30 mouse cellular contexts compared by ENCODE assay signal in the genomic region with DNA sequence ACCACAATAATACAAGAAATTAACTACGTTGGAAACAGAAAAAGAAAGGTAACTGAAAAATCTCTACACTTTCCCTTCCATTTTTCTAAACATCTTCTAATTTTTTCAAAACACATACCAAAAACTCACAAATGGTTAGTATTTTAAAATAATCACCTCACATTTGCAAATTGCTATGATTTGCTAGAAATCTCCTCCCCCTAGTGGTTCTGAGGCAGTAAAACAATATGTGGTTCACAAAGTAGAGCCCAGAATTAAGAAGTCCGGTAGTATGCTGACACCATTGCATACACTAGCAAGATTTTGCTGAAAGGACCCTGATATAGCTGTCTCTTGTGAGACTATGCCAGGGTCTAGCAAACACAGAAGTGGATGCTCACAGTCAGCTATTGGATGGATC. TPM values are rescaled to one million over a fixed set of nuclear protein-coding genes. Genes with fewer than 3 reads are reported as not detected.
A peak's percentile ranks its signal among the peaks of the same experiment; 100 is the strongest.
DNase-seq lines count a peak whose midpoint lies in the region; ATAC-seq and TF ChIP-seq lines count a peak whose summit lies in the region.
"Not testable (repeated sequence)": the region's sequence is repeated elsewhere in the genome, so short reads cannot be mapped to it uniquely, and the experiment has no call there.
"Had no signal": no experiment of that assay in that cellular context is flagged by ENCODE, and none has a peak within 500 bp of the region (broad histone marks: within the 10 kb centered on the region; RNA-seq: fewer than 3 reads in every experiment).

No protein-coding gene starts in this region.

- not testable (repeated sequence) for H3K9ac ChIP-seq in MEL (ENCODE audit: control insufficient read depth, low read depth, low read length, poor library complexity, severe bottlenecking); heart, adult 2 months (ENCODE audit: low read depth, low read length); kidney, postnatal 0 days (ENCODE audit: low read depth, low read length); liver, postnatal 0 days (replicated peaks); midbrain, postnatal 0 days (replicated peaks; ENCODE audit: low read length, poor library complexity, severe bottlenecking)

- TF ChIP-seq RAD21 in MEL (IDR thresholded peaks at IDR 0.05; ENCODE audit: low read depth, low read length), result peak; percentile 36

- not testable (repeated sequence) for H3K79me2 ChIP-seq in MEL (ENCODE audit: control insufficient read depth, insufficient read depth, low read length, poor library complexity); heart, adult 2 months (replicated peaks; ENCODE audit: control insufficient read depth, insufficient read depth, low read length)

- not testable (repeated sequence) for TF ChIP-seq POLR2A in MEL (IDR thresholded peaks at IDR 0.05; ENCODE audit: control insufficient read depth in 1 of 2, insufficient read depth in 1 of 2, low read depth in 1 of 2, low read length in 2 of 2, poor library complexity in 1 of 2); heart, adult 2 months (IDR thresholded peaks at IDR 0.05; ENCODE audit: insufficient read depth, low read depth, low read length)

- TF ChIP-seq CTCF in MEL (IDR thresholded peaks at IDR 0.05 in 2 of 3, conservative IDR thresholded peaks at IDR 0.05 in 1 of 3; ENCODE audit: control insufficient read depth in 1 of 3, insufficient read depth in 1 of 3, low read depth in 2 of 3, low read length in 3 of 3, poor library complexity in 1 of 3, severe bottlenecking in 1 of 3), result peak in 1 of 3 experiments; percentile 32; a peak in 2 of 6 replicates
- TF ChIP-seq CTCF in heart, adult 2 months (IDR thresholded peaks at IDR 0.05), result peak; percentile 26; the same call in 1 of the 2 replicates
- peak; percentile 42; the same call in 1 of the 2 replicates for TF ChIP-seq CTCF in kidney, postnatal 0 days (IDR thresholded peaks at IDR 0.05; ENCODE audit: low read depth)
- TF ChIP-seq CTCF in liver, postnatal 0 days (IDR thresholded peaks at IDR 0.05; ENCODE audit: low read depth), result 0 out of 2 replicates have a peak, but pooled peaks have one; percentile 3
- TF ChIP-seq CTCF in midbrain, postnatal 0 days (IDR thresholded peaks at IDR 0.05), result peak; percentile 58

- 83% methylated on average over 2 of the region's 2 CpGs for WGBS in heart, adult 2 months
- WGBS in kidney, postnatal 0 days, result 89% methylated on average over 2 of the region's 2 CpGs
- 82% methylated on average over 2 of the region's 2 CpGs for WGBS in liver, postnatal 0 days (ENCODE audit: insufficient replicate concordance)
- WGBS in midbrain, postnatal 0 days, result 82% methylated on average over 2 of the region's 2 CpGs

- H3K27me3 ChIP-seq in MEL (ENCODE audit: control insufficient read depth in 1 of 2, insufficient read depth in 2 of 2, low read length in 2 of 2); heart, adult 2 months (ENCODE audit: control insufficient read depth, insufficient read depth, low read length); kidney, postnatal 0 days (ENCODE audit: insufficient read depth, low read length); liver, postnatal 0 days (ENCODE audit: insufficient read depth, low read length); midbrain, postnatal 0 days (ENCODE audit: insufficient read depth, low read length): not testable (repeated sequence)

- not testable (repeated sequence) for H3K9me3 ChIP-seq in MEL (replicated peaks; ENCODE audit: insufficient read depth, low read length); kidney, postnatal 0 days (replicated peaks; ENCODE audit: low read length); liver, postnatal 0 days (ENCODE audit: low read length); midbrain, postnatal 0 days (ENCODE audit: low read length)

- H3K4me3 ChIP-seq in MEL (ENCODE audit: control insufficient read depth in 1 of 2, insufficient read depth in 1 of 2, low read depth in 2 of 2, low read length in 2 of 2); heart, adult 2 months; kidney, postnatal 0 days (replicated peaks; ENCODE audit: low read depth, low read length); liver, postnatal 0 days (ENCODE audit: low read depth, low read length); midbrain, postnatal 0 days (ENCODE audit: low read depth, low read length): not testable (repeated sequence)

- not testable (repeated sequence) for H3K4me2 ChIP-seq in kidney, postnatal 0 days (ENCODE audit: low read length); liver, postnatal 0 days (ENCODE audit: low read depth, low read length); midbrain, postnatal 0 days (ENCODE audit: low read depth, low read length, poor library complexity, severe bottlenecking)

- not testable (repeated sequence) for H3K36me3 ChIP-seq in MEL (ENCODE audit: control insufficient read depth in 1 of 2, insufficient read depth in 2 of 2, low read length in 2 of 2); heart, adult 2 months (ENCODE audit: control insufficient read depth, insufficient read depth, low read length); kidney, postnatal 0 days (ENCODE audit: insufficient read depth, low read length); liver, postnatal 0 days (replicated peaks; ENCODE audit: insufficient read depth, low read length); midbrain, postnatal 0 days (ENCODE audit: insufficient read depth, low read length)

- ATAC-seq in kidney, postnatal 0 days (replicated peaks; ENCODE audit: low FRiP score, low read depth); liver, postnatal 0 days; midbrain, postnatal 0 days (ENCODE audit: low FRiP score): not testable (repeated sequence)

- not testable (repeated sequence) for H3K27ac ChIP-seq in MEL (ENCODE audit: control insufficient read depth, low read depth, low read length); heart, adult 2 months; kidney, postnatal 0 days; liver, postnatal 0 days (ENCODE audit: low read depth); midbrain, postnatal 0 days (ENCODE audit: low read depth, low read length)

- not testable (repeated sequence) for TF ChIP-seq EP300 in MEL (IDR thresholded peaks at IDR 0.05; ENCODE audit: low read depth in 1 of 2, low read length in 2 of 2); heart, adult 2 months (IDR thresholded peaks at IDR 0.05; ENCODE audit: insufficient read depth, low read depth, low read length); liver, postnatal 0 days (IDR thresholded peaks at IDR 0.05; ENCODE audit: low read depth)

- DNase-seq in A20 (ENCODE audit: low read depth, low spot score) (peak; percentile 16), MEL (ENCODE audit: low read depth, low spot score) (peak; percentile 13)
- not testable (repeated sequence) for DNase-seq in heart, adult 2 months; kidney, postnatal 0 days (ENCODE audit: low spot score); liver, postnatal 0 days; midbrain, postnatal 0 days (ENCODE audit: low spot score)

- intact Hi-C loops in heart, adult 2 months (cut with DNase I), result not testable (repeated sequence)

- H3K4me1 ChIP-seq in MEL (ENCODE audit: control insufficient read depth in 1 of 2, insufficient read depth in 2 of 2, low read length in 2 of 2); heart, adult 2 months (ENCODE audit: control insufficient read depth, insufficient read depth, low read length); kidney, postnatal 0 days (replicated peaks; ENCODE audit: insufficient read depth, low read length); liver, postnatal 0 days (ENCODE audit: insufficient read depth); midbrain, postnatal 0 days (ENCODE audit: insufficient read depth, low read length): not testable (repeated sequence)

TF ChIP-seq in MEL, 35 proteins besides CTCF, POLR2A, EP300 and RAD21:
- peak; percentile 22; the same call in 1 of the 2 replicates for TF ChIP-seq SMC3 (IDR thresholded peaks at IDR 0.05; ENCODE audit: low read depth, low read length)

RNA-seq across cellular contexts. Expression of gene Amtn, which starts 16.1 kb away (rescaled TPM):
- not detected in 2 replicates for total RNA-seq in MEL (2012; rRNA removed)
- polyA plus RNA-seq in MEL (2012; ENCODE audit: insufficient read depth in 1 of 2, insufficient read length in 2 of 2, low read depth in 1 of 2, low replicate concordance in 2 of 2, missing spikeins in 1 of 2), result not detected
- not detected for total RNA-seq in heart, adult 2 months (2021)
- 0.31 and 0.44 TPM in 2 replicates for polyA plus RNA-seq in heart, adult 2 months (2012; rRNA removed)
- polyA plus RNA-seq in kidney, postnatal 0 days (2015; fragmentation: Nextera tagmentation; extraction: Ambion mirVana), result not detected in 2 replicates
- not detected in 2 replicates for polyA plus RNA-seq in liver, postnatal 0 days (2015; fragmentation: Nextera tagmentation; extraction: Ambion mirVana)
- total RNA-seq in midbrain, postnatal 0 days (2014; rRNA removed), result not detected in 2 replicates
- not detected in 2 replicates for polyA plus RNA-seq in midbrain, postnatal 0 days (2015; fragmentation: Nextera tagmentation; extraction: Ambion mirVana)
- total RNA-seq: adrenal gland, adult 2 months; adrenal gland, postnatal 14 days; adrenal gland, postnatal 4 days; G1E; gastrocnemius, adult 18-20 months; gastrocnemius, postnatal 36 days; granulocyte monocyte progenitor cell, adult 5-6 weeks; heart, postnatal 25 days; hematopoietic stem cell, adult 5-6 weeks had no signal
- polyA plus RNA-seq: adrenal gland, adult 2 months; brain, embryonic 14.5 days; C2C12; CD4-positive, CD25-positive, alpha-beta regulatory T cell, adult 4 months; cortical plate, adult 2 months; embryonic facial prominence, embryonic 10.5 days; embryonic facial prominence, embryonic 13.5 days; erythroblast, embryonic 14.5 days; forebrain, embryonic 12.5 days; forebrain, embryonic 15.5 days; G1E; heart, embryonic 11.5 days; heart, embryonic 14.5 days; heart, postnatal 0 days; hindbrain, embryonic 12.5 days; hindbrain, embryonic 15.5 days; intestine, embryonic 15.5 days had no signal
